Mouse (Mus musculus): ENCODE measurements around the gene Rnls.

- TF ChIP-seq EP300 (IDR thresholded peaks at IDR 0.05; ENCODE audit: low read depth) (no peak), CTCF (IDR thresholded peaks at IDR 0.05; ENCODE audit: low read depth) (peak; percentile 2; the same call in 1 of the 2 replicates)
Measured at GRCm38 (mm10) chr19:33391651-33392382, at the start of gene Rnls.
